Mouse (Mus musculus): ENCODE measurements around the gene Casp14. TPM values are rescaled to one million over a fixed set of nuclear protein-coding genes. Genes with fewer than 3 reads are reported as not detected.

Gene Casp14
- total RNA-seq, 1 experiment: 0.13 TPM

DNA sequence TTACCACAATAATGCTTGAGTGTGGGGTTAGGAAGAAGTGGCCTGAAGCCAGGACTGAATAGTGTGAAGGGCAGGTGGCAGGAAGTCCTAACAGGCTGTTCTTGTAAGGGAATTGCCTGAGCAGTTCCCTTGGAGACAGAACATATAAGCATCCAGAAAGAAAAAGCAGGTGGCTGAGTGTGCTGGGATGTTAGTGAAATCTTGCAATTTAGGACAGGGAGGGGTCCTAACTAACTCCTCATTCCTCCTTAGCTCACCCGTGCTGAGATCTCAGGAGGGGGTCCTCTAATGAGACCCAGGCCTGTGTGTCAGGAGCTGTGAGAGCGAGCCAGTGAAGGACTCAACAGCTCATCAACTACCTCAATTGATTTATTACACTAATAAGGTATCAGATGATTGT, 5.3 kb upstream of the Casp14 start:
- no peaks in the 10 kb centered on the region for H3K4me1 ChIP-seq (ENCODE audit: control insufficient read depth in 2 of 2, insufficient read depth in 2 of 2, low read length in 2 of 2, poor library complexity in 1 of 2)

DNA sequence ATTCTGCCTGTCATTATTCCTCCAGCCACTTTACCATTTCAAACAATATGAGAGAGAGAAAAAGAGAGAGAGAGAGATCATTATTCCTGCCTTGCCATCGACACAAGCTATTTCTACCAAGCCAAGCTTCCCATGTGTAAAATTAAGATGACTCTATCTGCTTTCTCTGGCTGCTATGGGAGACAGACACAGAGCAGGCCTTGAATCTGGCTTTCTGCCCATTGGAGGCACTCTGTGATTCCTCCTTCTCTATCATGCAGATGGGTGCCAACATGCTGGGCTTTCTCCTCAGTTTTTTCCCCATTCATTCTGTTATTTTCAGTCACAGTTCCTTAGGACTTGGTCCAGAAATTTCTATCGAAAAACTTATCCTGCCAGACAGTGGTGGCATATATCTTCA, 4.6 kb upstream of the Casp14 start:
- Histone ChIP-seq H3K4me1 (ENCODE audit: control insufficient read depth in 2 of 2, insufficient read depth in 2 of 2, low read length in 2 of 2, poor library complexity in 1 of 2) (no peaks in the 10 kb centered on the region), H3K27ac (ENCODE audit: insufficient read depth, low read depth, low read length, poor library complexity, severe bottlenecking) (no peak overlapping the region), H3K4me3 (ENCODE audit: insufficient read depth in 1 of 2, low read depth in 1 of 2, low read length in 2 of 2, poor library complexity in 1 of 2, severe bottlenecking in 1 of 2) (no peak overlapping the region), H3K9me3 (ENCODE audit: control insufficient read depth, insufficient read depth, low read depth, low read length) (no peaks in the 10 kb centered on the region), H3K9ac (ENCODE audit: insufficient read depth, low read depth, low read length, poor library complexity, severe bottlenecking) (no peak overlapping the region), H3K36me3 (ENCODE audit: control insufficient read depth, insufficient read depth, low read length, poor library complexity, severe bottlenecking) (no peaks in the 10 kb centered on the region)
- TF ChIP-seq MAFK (IDR thresholded peaks at IDR 0.05; ENCODE audit: insufficient read depth, low read depth, low read length) (no peak), HCFC1 (IDR thresholded peaks at IDR 0.05; ENCODE audit: borderline replicate concordance, insufficient read depth, low read length) (no peak), ZC3H11A (IDR thresholded peaks at IDR 0.05; ENCODE audit: borderline replicate concordance, low read depth, low read length) (no peak), ZNF384 (IDR thresholded peaks at IDR 0.05; ENCODE audit: low read depth, low read length) (no peak), CHD2 (IDR thresholded peaks at IDR 0.05; ENCODE audit: low read depth, low read length) (no peak)
- DNase-seq (ENCODE audit: low read depth, low spot score): no peak
- in situ Hi-C loops (cut with MboI; ENCODE audit: low sequenced_read_pairs in 2 of 2, unreplicated experiment in 2 of 2): no loop called here

More for the DNA sequence above, 5.3 kb upstream of the Casp14 start:
- Histone ChIP-seq H3K36me3 (ENCODE audit: control insufficient read depth, insufficient read depth, low read length, poor library complexity, severe bottlenecking) (no peaks in the 10 kb centered on the region), H3K9ac (ENCODE audit: insufficient read depth, low read depth, low read length, poor library complexity, severe bottlenecking) (no peak overlapping the region), H3K4me3 (ENCODE audit: insufficient read depth in 1 of 2, low read depth in 1 of 2, low read length in 2 of 2, poor library complexity in 1 of 2, severe bottlenecking in 1 of 2) (no peak overlapping the region), H3K27ac (ENCODE audit: insufficient read depth, low read depth, low read length, poor library complexity, severe bottlenecking) (no peak overlapping the region), H3K9me3 (ENCODE audit: control insufficient read depth, insufficient read depth, low read depth, low read length) (no peaks in the 10 kb centered on the region)
- in situ Hi-C loops (cut with MboI; ENCODE audit: low sequenced_read_pairs in 2 of 2, unreplicated experiment in 2 of 2): no loop called here
- no peak for DNase-seq (ENCODE audit: low read depth, low spot score)
- TF ChIP-seq MAFK (IDR thresholded peaks at IDR 0.05; ENCODE audit: insufficient read depth, low read depth, low read length) (no peak), ZC3H11A (IDR thresholded peaks at IDR 0.05; ENCODE audit: borderline replicate concordance, low read depth, low read length) (no peak), ZNF384 (IDR thresholded peaks at IDR 0.05; ENCODE audit: low read depth, low read length) (no peak), HCFC1 (IDR thresholded peaks at IDR 0.05; ENCODE audit: borderline replicate concordance, insufficient read depth, low read length) (no peak), CHD2 (IDR thresholded peaks at IDR 0.05; ENCODE audit: low read depth, low read length) (no peak)

DNA sequence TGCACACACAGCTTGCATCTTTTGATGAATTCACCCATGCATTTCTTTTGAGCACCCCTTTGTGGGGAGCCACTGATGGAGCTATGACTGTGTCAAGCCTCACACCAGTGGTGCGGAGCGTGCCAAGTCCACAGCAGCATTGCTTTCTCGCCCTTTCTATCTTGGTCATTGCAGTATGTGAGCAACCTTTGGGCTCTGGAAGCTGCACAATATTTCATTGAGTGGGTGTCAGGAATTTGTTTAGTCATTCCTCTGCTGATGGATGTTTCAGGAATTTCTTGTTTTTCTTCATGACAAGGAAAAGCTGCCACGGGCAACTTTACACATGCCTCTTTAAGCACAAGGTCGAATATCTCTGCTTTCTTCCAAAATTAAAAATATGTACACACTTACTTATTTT, 3.9 kb upstream of the Casp14 start:
- Histone ChIP-seq H3K36me3 (ENCODE audit: control insufficient read depth, insufficient read depth, low read length, poor library complexity, severe bottlenecking) (no peaks in the 10 kb centered on the region), H3K9me3 (ENCODE audit: control insufficient read depth, insufficient read depth, low read depth, low read length) (no peaks in the 10 kb centered on the region), H3K27ac (ENCODE audit: insufficient read depth, low read depth, low read length, poor library complexity, severe bottlenecking) (no peak overlapping the region), H3K9ac (ENCODE audit: insufficient read depth, low read depth, low read length, poor library complexity, severe bottlenecking) (no peak overlapping the region), H3K4me1 (ENCODE audit: control insufficient read depth in 2 of 2, insufficient read depth in 2 of 2, low read length in 2 of 2, poor library complexity in 1 of 2) (no peaks in the 10 kb centered on the region), H3K4me3 (ENCODE audit: insufficient read depth in 1 of 2, low read depth in 1 of 2, low read length in 2 of 2, poor library complexity in 1 of 2, severe bottlenecking in 1 of 2) (no peak overlapping the region)
- no peak for TF ChIP-seq HCFC1 (IDR thresholded peaks at IDR 0.05; ENCODE audit: borderline replicate concordance, insufficient read depth, low read length)
- no peak for TF ChIP-seq ZNF384 (IDR thresholded peaks at IDR 0.05; ENCODE audit: low read depth, low read length)
- TF ChIP-seq ZC3H11A (IDR thresholded peaks at IDR 0.05; ENCODE audit: borderline replicate concordance, low read depth, low read length): no peak
- no peak for TF ChIP-seq MAFK (IDR thresholded peaks at IDR 0.05; ENCODE audit: insufficient read depth, low read depth, low read length)
- no peak for TF ChIP-seq CHD2 (IDR thresholded peaks at IDR 0.05; ENCODE audit: low read depth, low read length)
- in situ Hi-C loops (cut with MboI; ENCODE audit: low sequenced_read_pairs in 2 of 2, unreplicated experiment in 2 of 2): no loop called here
- DNase-seq (ENCODE audit: low read depth, low spot score): no peak

DNA sequence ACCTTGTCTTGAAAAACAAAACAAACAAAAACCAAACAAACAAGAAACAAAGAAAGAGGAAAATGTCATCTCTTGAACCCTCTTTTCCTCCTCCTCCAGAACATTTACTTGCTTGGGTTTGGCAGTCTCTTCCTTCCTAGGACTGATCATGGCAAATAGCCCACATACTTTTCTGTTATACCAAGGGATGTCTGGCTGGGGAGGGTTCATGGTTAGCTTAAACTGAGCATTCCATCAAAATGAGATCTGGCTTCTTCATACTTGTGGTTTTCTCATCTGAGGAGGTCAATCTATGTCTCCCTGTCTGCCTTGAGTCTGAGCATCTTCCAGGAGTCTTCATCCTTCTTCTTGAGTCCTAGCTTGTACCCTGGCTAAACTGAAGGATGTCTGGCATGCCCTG, 1.9 kb downstream of the Casp14 start:
- no peak for DNase-seq (ENCODE audit: low read depth, low spot score)
- H3K4me1 ChIP-seq (ENCODE audit: control insufficient read depth in 2 of 2, insufficient read depth in 2 of 2, low read length in 2 of 2, poor library complexity in 1 of 2): no peaks in the 10 kb centered on the region
- TF ChIP-seq HCFC1 (IDR thresholded peaks at IDR 0.05; ENCODE audit: borderline replicate concordance, insufficient read depth, low read length): no peak
- TF ChIP-seq MAFK (IDR thresholded peaks at IDR 0.05; ENCODE audit: insufficient read depth, low read depth, low read length): no peak
- H3K9me3 ChIP-seq (ENCODE audit: control insufficient read depth, insufficient read depth, low read depth, low read length): no peaks in the 10 kb centered on the region
- no peaks in the 10 kb centered on the region for H3K36me3 ChIP-seq (ENCODE audit: control insufficient read depth, insufficient read depth, low read length, poor library complexity, severe bottlenecking)
- H3K9ac ChIP-seq (ENCODE audit: insufficient read depth, low read depth, low read length, poor library complexity, severe bottlenecking): no peak overlapping the region
- in situ Hi-C loops (cut with MboI; ENCODE audit: low sequenced_read_pairs in 2 of 2, unreplicated experiment in 2 of 2): no loop called here
- H3K27ac ChIP-seq (ENCODE audit: insufficient read depth, low read depth, low read length, poor library complexity, severe bottlenecking): no peak overlapping the region
- no peak overlapping the region for H3K4me3 ChIP-seq (ENCODE audit: insufficient read depth in 1 of 2, low read depth in 1 of 2, low read length in 2 of 2, poor library complexity in 1 of 2, severe bottlenecking in 1 of 2)

DNA sequence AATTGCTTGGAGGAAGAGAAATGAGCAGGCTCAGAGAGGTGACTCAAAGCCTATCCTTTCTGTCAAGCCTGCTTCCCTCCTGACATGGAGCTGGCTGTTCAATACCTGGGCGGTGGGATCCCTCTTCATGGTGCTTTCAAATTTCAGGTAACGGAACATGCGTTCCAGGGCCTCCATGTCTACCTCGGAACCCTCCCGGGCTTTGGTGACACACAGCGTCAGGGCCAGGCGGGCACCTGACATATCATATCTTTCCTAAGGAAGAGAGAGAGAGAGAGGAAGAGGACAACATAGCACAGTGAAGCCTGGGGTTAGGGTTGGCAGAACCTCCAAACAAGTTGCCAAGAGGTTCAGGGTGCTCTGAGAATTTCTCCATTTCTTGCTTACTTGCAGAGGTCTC, 2.9 kb downstream of the Casp14 start:
- TF ChIP-seq HCFC1 (IDR thresholded peaks at IDR 0.05; ENCODE audit: borderline replicate concordance, insufficient read depth, low read length): no peak
- no peak for TF ChIP-seq ZC3H11A (IDR thresholded peaks at IDR 0.05; ENCODE audit: borderline replicate concordance, low read depth, low read length)
- no peak for TF ChIP-seq MAFK (IDR thresholded peaks at IDR 0.05; ENCODE audit: insufficient read depth, low read depth, low read length)
- TF ChIP-seq CHD2 (IDR thresholded peaks at IDR 0.05; ENCODE audit: low read depth, low read length): no peak
- no peak for TF ChIP-seq ZNF384 (IDR thresholded peaks at IDR 0.05; ENCODE audit: low read depth, low read length)
- H3K9ac ChIP-seq (ENCODE audit: insufficient read depth, low read depth, low read length, poor library complexity, severe bottlenecking): no peak overlapping the region
- H3K36me3 ChIP-seq (ENCODE audit: control insufficient read depth, insufficient read depth, low read length, poor library complexity, severe bottlenecking): no peaks in the 10 kb centered on the region
- no peak overlapping the region for H3K4me3 ChIP-seq (ENCODE audit: insufficient read depth in 1 of 2, low read depth in 1 of 2, low read length in 2 of 2, poor library complexity in 1 of 2, severe bottlenecking in 1 of 2)
- DNase-seq (ENCODE audit: low read depth, low spot score): no peak
- no peaks in the 10 kb centered on the region for H3K9me3 ChIP-seq (ENCODE audit: control insufficient read depth, insufficient read depth, low read depth, low read length)
- H3K27ac ChIP-seq (ENCODE audit: insufficient read depth, low read depth, low read length, poor library complexity, severe bottlenecking): no peak overlapping the region
- in situ Hi-C loops (cut with MboI; ENCODE audit: low sequenced_read_pairs in 2 of 2, unreplicated experiment in 2 of 2): no loop called here
- no peaks in the 10 kb centered on the region for H3K4me1 ChIP-seq (ENCODE audit: control insufficient read depth in 2 of 2, insufficient read depth in 2 of 2, low read length in 2 of 2, poor library complexity in 1 of 2)
